Mouse (Mus musculus) liver, embryonic 16.5 days (tissue): ENCODE results near the gene Hpgd. TPM values are rescaled to one million over a fixed set of nuclear protein-coding genes. Genes with fewer than 3 reads are reported as not detected.
"Not testable (repeated sequence)": the region's sequence is repeated elsewhere in the genome, so short reads cannot be mapped to it uniquely, and the experiment has no call there.

ENCODE experiments used
- ATAC-seq: fragments of 200-750 bp; cut with Nextera tagmentation; 2 replicates; pipeline ENCODE4 v1.8.0; 2017; ENCODE audit warnings: low read depth, mild to moderate bottlenecking, moderate number of reproducible peaks, moderate library complexity
- H3K27ac ChIP-seq: fragments of 300-500 bp; sonication (generic); 2 replicates; pipeline ENCODE4 v1.5.1; 2014; ENCODE audit warnings: mild to moderate bottlenecking, low read length
- H3K27me3 ChIP-seq: fragments of 300-500 bp; sonication (generic); 2 replicates; pipeline ENCODE4 v1.6.1; 2014; ENCODE audit warnings: low read depth, low read length, mixed read lengths; ENCODE audit not compliant: control insufficient read depth, insufficient read depth
- H3K36me3 ChIP-seq: fragments of 300-500 bp; sonication (generic); 2 replicates; pipeline ENCODE4 v1.6.1; 2014; ENCODE audit warnings: mild to moderate bottlenecking; ENCODE audit not compliant: control insufficient read depth, insufficient read depth
- H3K4me1 ChIP-seq: fragments of 300-500 bp; sonication (generic); 2 replicates; pipeline ENCODE4 v1.6.1; 2014; ENCODE audit warnings: low read depth, low read length, mixed read lengths; ENCODE audit not compliant: control insufficient read depth
- H3K4me2 ChIP-seq: fragments of 300-500 bp; sonication (generic); 2 replicates; pipeline ENCODE4 v1.6.1; 2014; ENCODE audit warnings: low read depth, low read length, mixed read lengths
- H3K4me3 ChIP-seq: fragments of 300-500 bp; sonication (generic); 2 replicates; pipeline ENCODE4 v1.5.1; 2014; ENCODE audit warnings: low read depth, mild to moderate bottlenecking, low read length
- H3K9ac ChIP-seq: fragments of 300-500 bp; sonication (generic); 2 replicates; pipeline ENCODE4 v1.6.1; 2014; ENCODE audit warnings: low read depth, low read length
- H3K9me3 ChIP-seq: fragments of 300-500 bp; sonication (generic); replicated peaks from 2 replicates; pipeline ENCODE4 v1.6.1; 2016; ENCODE audit warnings: low read length; ENCODE audit not compliant: control insufficient read depth
- WGBS: fragments of 180-500 bp; shearing (Covaris S2); extraction: QIAGEN DNeasy Blood & Tissue Kit; methylation state at CpG from one replicate; pipeline ENCODE4 v1.1.7; 2014; ENCODE audit not compliant: insufficient replicate concordance; 5-methylcytosine and 5-hydroxymethylcytosine counted together
- polyA plus RNA-seq: library from polyadenylated mRNA; unstranded; fragments of >200 nt; fragmentation: Nextera tagmentation; extraction: Ambion mirVana; gene quantifications from 2 replicates; pipeline ENCODE4 v1.2.1, GENCODE M21; 2015

Gene Hpgd
- polyA plus RNA-seq = 29.7 and 30.2 TPM in 2 replicates

DNA sequence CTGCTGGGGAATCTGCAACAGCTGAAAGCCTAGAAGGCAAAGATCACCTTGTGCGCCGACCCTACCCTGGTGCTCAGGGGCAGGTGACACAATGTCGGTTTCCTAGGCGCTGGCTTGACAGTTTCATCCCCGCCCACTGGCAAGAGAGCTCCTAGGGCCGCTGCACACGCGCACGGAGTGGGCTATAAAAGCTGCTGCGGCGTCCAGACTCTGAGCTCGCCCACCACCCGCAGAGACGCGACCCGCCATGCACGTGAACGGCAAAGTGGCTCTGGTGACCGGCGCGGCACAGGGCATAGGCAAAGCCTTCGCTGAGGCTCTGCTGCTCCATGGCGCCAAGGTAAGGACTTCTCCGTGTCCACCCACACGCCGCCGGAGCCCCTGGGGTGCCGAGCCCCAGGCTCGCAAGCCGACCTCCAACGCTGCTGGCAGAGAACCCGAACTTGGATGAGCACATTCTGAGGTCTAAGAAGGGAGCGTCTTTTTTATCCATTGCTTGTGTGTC is at the start of gene Hpgd:
TSS of gene Hpgd (plus strand) at position 213 of the 505 bp plus-strand sequence.
- Histone ChIP-seq H3K4me2 (peak within 1 kb of the TSS; percentile 54), H3K9me3 (no peaks in the 10 kb centered on the region), H3K4me1 (peaks cover 4% of the 10 kb centered on the region), H3K36me3 (no peaks in the 10 kb centered on the region), H3K27me3 (peaks cover 2% of the 10 kb centered on the region; the same call in 1 of the 2 replicates), H3K27ac (no peak within 1 kb of the TSS; the same call in 1 of the 2 replicates), H3K4me3 (peak within 1 kb of the TSS; percentile 53), H3K9ac (peak within 1 kb of the TSS; percentile 17)
- peak; percentile 90 for ATAC-seq
- WGBS = under 1% methylated on average over 33 of the region's 33 CpGs

DNA sequence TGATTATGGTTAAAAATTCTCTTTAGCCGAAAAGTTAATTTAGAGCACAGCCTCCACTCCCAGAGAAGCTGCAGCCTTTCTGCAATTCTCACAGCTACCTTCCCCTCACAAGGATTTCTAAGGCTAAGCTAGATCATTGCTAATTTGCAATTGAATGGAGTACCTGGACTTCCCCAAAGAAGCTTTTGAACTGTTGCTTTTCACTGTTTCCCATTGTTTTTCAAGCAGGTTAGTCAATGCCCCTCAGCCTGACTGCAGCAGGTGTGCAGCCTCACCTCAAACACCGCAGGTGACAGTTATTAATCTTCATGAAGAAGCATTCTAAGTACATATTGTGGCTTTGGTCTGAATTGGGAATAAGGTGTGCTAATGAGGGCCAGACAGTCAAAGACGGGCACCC is 42.7 kb upstream of the Hpgd start:
- not testable (repeated sequence) for H3K9me3 ChIP-seq, H3K4me2 ChIP-seq, ATAC-seq, H3K4me3 ChIP-seq, H3K36me3 ChIP-seq, H3K27ac ChIP-seq, H3K9ac ChIP-seq, H3K4me1 ChIP-seq, H3K27me3 ChIP-seq
- 63% methylated on average over 3 of the region's 3 CpGs for WGBS

DNA sequence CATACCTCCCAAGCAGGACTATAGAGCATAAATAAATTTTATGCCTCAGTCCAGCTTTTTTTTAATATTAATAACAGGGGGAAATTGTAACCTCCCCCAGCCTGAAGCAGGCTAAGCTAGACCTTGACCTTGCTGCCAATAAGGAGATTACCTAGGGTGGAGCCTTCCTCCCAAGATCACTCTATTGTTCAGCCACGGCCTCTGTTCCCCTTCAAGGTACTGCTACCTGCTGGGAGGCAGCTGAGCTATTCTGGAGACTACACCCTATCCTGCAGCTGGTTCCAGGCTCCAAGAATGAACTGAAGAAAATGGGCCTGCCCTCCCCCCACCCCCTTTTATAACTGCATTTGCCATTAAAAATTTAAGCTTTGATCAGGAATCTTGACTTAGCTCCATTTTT is 42.1 kb upstream of the Hpgd start:
- Histone ChIP-seq H3K27ac (no peak overlapping the region), H3K4me3 (no peak overlapping the region), H3K4me2 (no peak overlapping the region), H3K9ac (no peak overlapping the region), H3K36me3 (no peaks in the 10 kb centered on the region), H3K9me3 (no peaks in the 10 kb centered on the region), H3K4me1 (no peaks in the 10 kb centered on the region), H3K27me3 (no peaks in the 10 kb centered on the region)
- no peak for ATAC-seq
- WGBS = 43% methylated on average over 1 of the region's 1 CpGs

DNA sequence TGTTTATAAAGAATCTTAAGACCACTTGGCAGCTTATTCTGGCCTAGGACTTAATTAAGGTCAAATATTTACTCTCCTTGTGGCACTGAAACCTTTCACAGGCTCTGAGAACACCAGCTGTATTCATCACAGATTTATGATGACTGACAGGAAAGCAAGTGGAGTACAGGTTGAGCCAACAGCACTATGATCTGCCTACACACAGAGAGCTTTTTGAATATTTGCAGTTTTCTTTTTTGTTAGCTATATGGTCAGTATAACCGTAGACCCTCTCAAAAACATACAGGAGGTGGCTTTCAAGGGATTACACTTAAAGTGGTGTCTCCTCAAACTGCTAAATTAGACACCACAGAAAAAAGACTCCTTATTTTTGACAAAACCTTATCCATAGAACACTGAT is 33.2 kb upstream of the Hpgd start:
- no peak overlapping the region for H3K9ac ChIP-seq
- no peak overlapping the region for H3K27ac ChIP-seq
- no peaks in the 10 kb centered on the region for H3K9me3 ChIP-seq
- H3K4me2 ChIP-seq = no peak overlapping the region
- H3K27me3 ChIP-seq = no peaks in the 10 kb centered on the region
- H3K36me3 ChIP-seq = no peaks in the 10 kb centered on the region
- ATAC-seq = no peak
- 74% methylated on average over 1 of the region's 1 CpGs for WGBS
- no peaks in the 10 kb centered on the region for H3K4me1 ChIP-seq
- no peak overlapping the region for H3K4me3 ChIP-seq

DNA sequence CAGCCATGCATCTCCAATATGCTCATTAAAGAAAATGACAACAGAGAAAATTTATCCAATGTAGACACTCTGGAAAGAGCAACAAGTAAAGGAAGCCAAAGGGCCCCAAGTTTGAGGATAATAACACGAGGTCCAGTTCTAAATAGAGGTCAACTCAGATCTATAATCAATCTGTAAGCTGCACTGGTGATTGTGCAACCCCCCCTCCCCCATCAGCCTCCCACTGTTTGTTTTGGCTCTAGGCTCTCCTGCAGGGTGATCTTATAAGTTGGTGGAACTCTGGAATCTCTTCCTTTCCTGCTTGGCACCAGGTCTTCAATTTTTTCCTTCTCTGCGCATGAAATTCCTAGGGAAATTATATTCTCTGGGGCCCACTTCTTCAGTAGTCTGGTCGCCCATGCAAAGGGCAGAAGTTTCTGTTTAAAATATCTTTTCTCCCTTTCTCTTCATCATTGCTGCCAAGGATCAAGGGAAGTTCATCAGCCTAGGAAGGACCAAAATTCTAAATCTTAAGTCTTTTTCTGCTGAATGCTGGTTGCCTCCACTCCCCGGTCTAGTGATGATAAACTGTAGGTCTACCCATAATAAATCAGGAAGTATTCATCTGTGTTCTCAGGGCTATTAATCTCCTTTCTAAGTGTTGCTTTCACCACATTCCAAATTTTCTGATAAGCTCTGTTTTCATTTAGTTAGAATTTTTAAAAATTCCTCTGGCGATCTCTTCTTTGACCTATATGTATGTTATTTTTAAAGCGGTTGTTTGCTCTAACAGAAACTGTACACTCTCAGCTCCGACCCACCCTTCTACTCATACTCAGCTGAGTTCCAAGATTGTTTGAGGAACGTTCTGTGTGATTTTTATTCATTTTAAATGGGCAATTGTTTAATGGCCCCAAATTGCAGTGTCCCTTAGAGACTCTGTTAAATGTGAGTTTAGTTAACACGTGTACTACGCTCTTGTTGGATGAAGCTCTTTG is 24.4 kb upstream of the Hpgd start:
- WGBS = 61% methylated on average over 10 of the region's 10 CpGs
- ATAC-seq = peak; percentile 59
- H3K27ac ChIP-seq = no peak overlapping the region
- H3K4me3 ChIP-seq = no peak overlapping the region
- H3K36me3 ChIP-seq = no peaks in the 10 kb centered on the region
- H3K4me2 ChIP-seq = no peak overlapping the region
- no peaks in the 10 kb centered on the region for H3K27me3 ChIP-seq
- H3K9me3 ChIP-seq = no peaks in the 10 kb centered on the region
- no peak overlapping the region for H3K9ac ChIP-seq
- no peaks in the 10 kb centered on the region for H3K4me1 ChIP-seq

DNA sequence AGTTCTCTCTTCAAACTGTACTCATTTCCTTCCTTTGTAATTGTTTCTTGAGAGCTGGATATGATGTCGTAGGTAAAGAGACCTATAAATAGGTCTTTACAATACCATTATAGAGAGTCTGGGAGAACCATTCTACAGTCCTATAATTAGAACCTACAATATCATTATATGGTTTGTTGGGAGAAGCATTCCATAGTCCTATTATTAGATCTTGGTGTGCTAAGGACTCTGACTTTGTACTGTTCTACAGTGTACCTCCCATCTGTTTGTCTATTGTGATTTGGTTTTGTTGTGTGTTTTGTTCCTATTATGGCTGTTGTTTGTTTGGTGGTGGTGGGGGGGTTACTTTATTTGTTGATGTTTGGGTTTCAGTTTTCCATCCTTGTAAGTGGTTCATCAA is 21.5 kb upstream of the Hpgd start:
- 46% methylated on average over 1 of the region's 1 CpGs for WGBS
- ATAC-seq = no peak
- Histone ChIP-seq H3K9ac (no peak overlapping the region), H3K9me3 (no peaks in the 10 kb centered on the region), H3K4me2 (no peak overlapping the region), H3K36me3 (no peaks in the 10 kb centered on the region), H3K4me3 (no peak overlapping the region), H3K27ac (no peak overlapping the region), H3K27me3 (no peaks in the 10 kb centered on the region), H3K4me1 (no peaks in the 10 kb centered on the region)

DNA sequence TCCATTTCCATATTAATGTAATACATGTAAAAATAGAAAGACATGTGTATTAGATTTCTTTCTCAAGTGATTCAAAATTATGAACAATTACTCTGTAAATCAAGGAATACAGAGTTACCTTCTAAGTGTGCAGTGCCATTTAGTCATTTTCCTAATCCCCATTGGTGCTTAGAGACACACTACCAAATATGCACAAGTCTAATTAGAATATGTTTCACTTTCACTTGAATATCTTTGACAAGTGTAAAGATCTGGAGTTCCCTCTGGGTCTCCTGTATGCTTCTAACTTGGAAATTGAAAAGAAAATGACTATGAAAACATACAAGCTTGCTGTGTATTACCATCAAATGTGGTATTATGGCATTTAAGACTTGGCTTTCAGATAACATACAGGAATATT is 19.1 kb upstream of the Hpgd start:
- H3K4me2 ChIP-seq = no peak overlapping the region
- no peaks in the 10 kb centered on the region for H3K27me3 ChIP-seq
- no peaks in the 10 kb centered on the region for H3K36me3 ChIP-seq
- H3K27ac ChIP-seq = no peak overlapping the region
- H3K4me3 ChIP-seq = no peak overlapping the region
- no peaks in the 10 kb centered on the region for H3K4me1 ChIP-seq
- H3K9me3 ChIP-seq = no peaks in the 10 kb centered on the region
- no peak for ATAC-seq
- no peak overlapping the region for H3K9ac ChIP-seq

DNA sequence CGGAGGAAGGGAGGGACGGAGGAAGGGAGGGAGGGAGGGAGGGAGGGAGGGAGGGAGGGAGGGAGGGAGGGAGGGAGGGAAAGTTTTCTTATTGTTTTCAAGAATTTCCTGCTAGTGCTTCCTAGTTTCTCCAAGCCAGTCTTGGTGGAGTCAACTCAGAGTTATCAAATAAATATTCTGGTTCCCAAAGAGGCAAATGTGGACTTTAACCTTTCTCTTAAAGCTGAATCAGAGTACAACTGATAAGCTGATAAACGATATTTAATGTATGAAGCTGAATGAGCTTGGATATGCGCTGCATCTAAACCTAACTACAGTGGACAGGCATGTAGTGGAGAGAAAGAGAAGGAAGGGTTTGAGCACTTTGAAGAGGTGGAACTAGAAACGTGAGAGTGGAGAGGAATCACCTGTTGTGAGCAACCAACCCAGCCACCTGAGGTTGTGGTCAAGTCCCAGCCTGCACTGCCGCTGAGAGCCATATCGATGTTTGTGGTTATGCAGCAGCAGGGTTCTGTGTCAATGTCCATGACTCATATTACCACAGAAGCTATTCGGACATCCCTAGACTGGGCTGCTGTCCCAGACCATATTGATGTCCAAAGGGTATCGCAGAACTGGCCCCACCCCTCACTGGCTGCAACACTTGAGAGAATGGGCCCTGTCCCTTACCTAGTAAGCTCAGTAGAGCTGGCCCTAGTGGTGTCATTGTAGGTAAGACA is 16.4 kb upstream of the Hpgd start:
- H3K4me1 ChIP-seq = no peaks in the 10 kb centered on the region
- no peak overlapping the region for H3K4me3 ChIP-seq
- no peak overlapping the region for H3K4me2 ChIP-seq
- WGBS = 53% methylated on average over 7 of the region's 9 CpGs
- no peak overlapping the region for H3K27ac ChIP-seq
- H3K36me3 ChIP-seq = no peaks in the 10 kb centered on the region
- H3K27me3 ChIP-seq = no peaks in the 10 kb centered on the region
- no peaks in the 10 kb centered on the region for H3K9me3 ChIP-seq
- H3K9ac ChIP-seq = no peak overlapping the region
- peak; percentile 51 for ATAC-seq
